Mouse (Mus musculus): Measurements from ENCODE around the gene Rad23a.

- TF ChIP-seq CTCF (conservative IDR thresholded peaks at IDR 0.05; ENCODE audit: low read length) (no peak), POU5F1 (IDR thresholded peaks at IDR 0.05; ENCODE audit: borderline replicate concordance, low read length) (no peak)
These were observed 51.1 kb downstream of the Rad23a start for GRCm38 (mm10) chr8:84789345-84789744.
